Mouse (Mus musculus) midbrain, embryonic 10.5 days (tissue): ENCODE measurements at regions not wholly inside any gene's neighbourhood (a gene's known extent, or its start where the extent isn't known, plus 50 kb on each side); places are given as distances from the start of the nearest gene placed in this dataset.

ENCODE experiments used
- DNase-seq: peaks from one replicate; pipeline ENCODE4 v3.0.0-alpha.2; 2017; ENCODE audit warnings: low spot score
- H3K27ac ChIP-seq: fragments of 300-500 bp; sonication (generic); replicated peaks from 2 replicates; pipeline ENCODE4 v1.5.1; 2016; ENCODE audit warnings: mild to moderate bottlenecking
- H3K27me3 ChIP-seq: fragments of 300-500 bp; sonication (generic); 2 replicates; pipeline ENCODE4 v1.6.1; 2016; ENCODE audit warnings: low read depth, mild to moderate bottlenecking; ENCODE audit not compliant: poor library complexity, severe bottlenecking
- H3K36me3 ChIP-seq: fragments of 300-500 bp; sonication (generic); 2 replicates; pipeline ENCODE4 v1.6.1; 2016; ENCODE audit warnings: mild to moderate bottlenecking, moderate library complexity
- H3K4me1 ChIP-seq: fragments of 300-500 bp; sonication (generic); 2 replicates; pipeline ENCODE4 v1.6.1; 2016
- H3K4me3 ChIP-seq: fragments of 300-500 bp; sonication (generic); 2 replicates; pipeline ENCODE4 v1.5.1; 2016; ENCODE audit warnings: mild to moderate bottlenecking, moderate library complexity
- H3K9me3 ChIP-seq: fragments of 300-500 bp; sonication (generic); replicated peaks from 2 replicates; pipeline ENCODE4 v1.6.1; 2016; ENCODE audit warnings: mild to moderate bottlenecking
- WGBS: fragments of 180-500 bp; shearing (Covaris S2); methylation state at CpG from one replicate; pipeline ENCODE4 v1.1.7; 2016; 5-methylcytosine and 5-hydroxymethylcytosine counted together

DNA sequence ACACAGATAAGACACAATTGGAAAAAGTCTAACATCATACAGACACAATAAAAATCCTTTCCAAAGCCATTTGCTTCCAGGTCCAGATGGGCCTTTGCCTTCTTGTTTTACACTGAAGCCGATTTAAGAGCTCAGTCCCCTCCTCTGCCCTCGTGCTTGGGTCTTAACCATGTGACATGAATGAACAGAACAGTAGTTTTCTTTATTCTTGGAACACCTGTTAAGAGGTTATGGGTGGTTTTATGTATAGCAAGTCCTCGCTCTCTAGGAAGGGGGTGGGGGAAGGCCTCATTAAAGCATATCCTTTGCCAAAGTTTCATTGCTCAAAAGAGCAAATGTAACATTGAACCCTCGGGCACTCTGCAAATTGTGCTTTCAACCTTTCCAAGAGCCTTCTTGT, 125.7 kb upstream of the Sfrp2 start:
- DNase-seq = no peak
- no peaks in the 10 kb centered on the region for H3K4me1 ChIP-seq
- WGBS = 81% methylated on average over 4 of the region's 4 CpGs
- H3K27me3 ChIP-seq = no peaks in the 10 kb centered on the region
- H3K4me3 ChIP-seq = no peak overlapping the region
- no peaks in the 10 kb centered on the region for H3K9me3 ChIP-seq
- no peak overlapping the region for H3K27ac ChIP-seq
- H3K36me3 ChIP-seq = no peaks in the 10 kb centered on the region

- WGBS = 87% methylated on average over 1 of the region's 1 CpGs
- no peak for DNase-seq
- Histone ChIP-seq H3K4me3 (no peak overlapping the region), H3K36me3 (no peaks in the 10 kb centered on the region), H3K9me3 (no peaks in the 10 kb centered on the region), H3K27ac (no peak overlapping the region), H3K27me3 (no peaks in the 10 kb centered on the region), H3K4me1 (no peaks in the 10 kb centered on the region)
These were observed 102.4 kb upstream of the Sfrp2 start for GRCm38 (mm10) chr3:83663716-83664115.

DNA sequence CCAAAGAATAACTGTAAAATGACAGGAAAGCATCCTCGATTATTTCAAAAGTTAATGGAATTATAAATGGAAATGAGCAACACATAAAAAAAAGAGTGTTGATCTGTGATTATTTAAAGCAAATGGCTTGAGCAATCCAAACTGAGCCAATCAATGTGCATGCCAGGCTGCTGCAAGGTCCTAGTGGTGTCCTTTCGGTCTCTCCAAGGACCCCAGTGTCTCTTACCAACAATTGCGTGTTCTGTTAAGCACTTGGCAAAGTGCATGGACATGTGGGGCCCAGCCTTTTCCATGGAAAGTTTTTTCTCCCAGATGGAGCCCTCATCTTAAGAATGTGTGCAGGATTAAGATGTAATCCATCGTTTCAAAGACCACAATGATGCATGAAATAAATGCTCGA, 90.0 kb upstream of the Sfrp2 start:
- Histone ChIP-seq H3K36me3 (no peaks in the 10 kb centered on the region), H3K4me1 (no peaks in the 10 kb centered on the region), H3K9me3 (no peaks in the 10 kb centered on the region), H3K27me3 (no peaks in the 10 kb centered on the region), H3K4me3 (no peak overlapping the region), H3K27ac (no peak overlapping the region)
- no peak for DNase-seq
- WGBS = 88% methylated on average over 5 of the region's 5 CpGs

- no peak for DNase-seq
- WGBS = 96% methylated on average over 15 of the region's 15 CpGs
- H3K4me3 ChIP-seq = no peak overlapping the region
- H3K27me3 ChIP-seq = no peaks in the 10 kb centered on the region
- H3K9me3 ChIP-seq = no peaks in the 10 kb centered on the region
- no peak overlapping the region for H3K27ac ChIP-seq
- no peaks in the 10 kb centered on the region for H3K36me3 ChIP-seq
- no peaks in the 10 kb centered on the region for H3K4me1 ChIP-seq
These were observed 79.5 kb upstream of the Sfrp2 start for GRCm38 (mm10) chr3:83686611-83687010.

GRCm38 (mm10) chr3:83687503-83687902, 78.6 kb upstream of the Sfrp2 start:
- Histone ChIP-seq H3K36me3 (no peaks in the 10 kb centered on the region), H3K9me3 (no peaks in the 10 kb centered on the region), H3K4me1 (no peaks in the 10 kb centered on the region), H3K4me3 (no peak overlapping the region), H3K27ac (no peak overlapping the region), H3K27me3 (no peaks in the 10 kb centered on the region)
- no peak for DNase-seq
- 86% methylated on average over 4 of the region's 4 CpGs for WGBS

DNA sequence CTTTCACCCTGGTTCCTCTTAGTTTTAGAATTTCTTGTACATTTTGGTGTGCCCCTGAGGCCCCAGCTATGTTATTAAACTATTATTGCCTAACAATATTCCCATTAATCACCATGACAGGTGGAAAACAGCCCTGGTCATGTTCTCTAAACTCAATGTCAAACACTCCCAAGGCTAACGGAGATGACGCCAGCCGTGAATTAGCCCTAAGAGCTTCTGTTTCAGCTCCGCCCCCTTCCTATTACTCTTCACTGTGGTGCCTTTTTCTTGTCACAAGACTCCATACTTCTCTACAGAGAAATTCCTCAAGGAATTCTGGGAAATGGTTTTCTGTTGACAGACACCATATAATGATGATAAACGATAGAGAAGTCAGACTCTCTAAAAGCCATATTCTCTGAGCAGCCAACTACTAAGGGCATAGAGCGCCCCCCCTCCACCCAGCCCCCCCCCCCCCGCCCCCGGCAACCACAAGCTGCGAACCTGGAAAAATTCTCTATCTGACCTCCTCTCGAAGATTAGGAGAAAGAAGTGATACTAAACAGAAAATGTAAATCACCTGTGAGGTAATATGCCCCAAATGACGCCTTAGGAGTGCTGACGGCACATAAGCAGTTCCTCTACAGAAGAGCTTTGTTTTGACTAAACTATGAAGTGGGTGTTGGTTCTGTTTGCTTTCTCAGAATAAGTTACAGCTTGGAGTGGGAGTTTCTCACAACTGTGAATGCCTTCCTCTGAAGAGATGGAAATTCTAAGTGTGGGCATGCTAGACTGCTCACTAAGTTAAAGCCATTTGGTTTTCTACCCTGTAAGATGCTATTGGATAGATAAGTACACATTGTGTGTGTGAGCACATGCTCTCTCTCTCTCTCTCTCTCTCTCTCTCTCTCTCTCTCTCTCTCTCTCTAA, 76.8 kb upstream of the Sfrp2 start:
- Histone ChIP-seq H3K27ac (no peak overlapping the region), H3K4me1 (no peaks in the 10 kb centered on the region), H3K9me3 (no peaks in the 10 kb centered on the region), H3K4me3 (no peak overlapping the region), H3K27me3 (no peaks in the 10 kb centered on the region), H3K36me3 (no peaks in the 10 kb centered on the region)
- DNase-seq = no peak
- WGBS = 81% methylated on average over 12 of the region's 12 CpGs

- 81% methylated on average over 5 of the region's 5 CpGs for WGBS
- no peaks in the 10 kb centered on the region for H3K9me3 ChIP-seq
- no peaks in the 10 kb centered on the region for H3K27me3 ChIP-seq
- no peaks in the 10 kb centered on the region for H3K36me3 ChIP-seq
- H3K4me3 ChIP-seq = no peak overlapping the region
- H3K4me1 ChIP-seq = no peaks in the 10 kb centered on the region
- no peak for DNase-seq
- H3K27ac ChIP-seq = no peak overlapping the region
These were observed 71.6 kb upstream of the Sfrp2 start for GRCm38 (mm10) chr3:83694505-83694904.

GRCm38 (mm10) chr3:83699751-83700150, 66.4 kb upstream of the Sfrp2 start:
- Histone ChIP-seq H3K4me1 (no peaks in the 10 kb centered on the region), H3K4me3 (no peak overlapping the region), H3K9me3 (no peaks in the 10 kb centered on the region), H3K36me3 (no peaks in the 10 kb centered on the region), H3K27ac (no peak overlapping the region), H3K27me3 (no peaks in the 10 kb centered on the region)
- DNase-seq = no peak
- WGBS = 90% methylated on average over 3 of the region's 3 CpGs

DNA sequence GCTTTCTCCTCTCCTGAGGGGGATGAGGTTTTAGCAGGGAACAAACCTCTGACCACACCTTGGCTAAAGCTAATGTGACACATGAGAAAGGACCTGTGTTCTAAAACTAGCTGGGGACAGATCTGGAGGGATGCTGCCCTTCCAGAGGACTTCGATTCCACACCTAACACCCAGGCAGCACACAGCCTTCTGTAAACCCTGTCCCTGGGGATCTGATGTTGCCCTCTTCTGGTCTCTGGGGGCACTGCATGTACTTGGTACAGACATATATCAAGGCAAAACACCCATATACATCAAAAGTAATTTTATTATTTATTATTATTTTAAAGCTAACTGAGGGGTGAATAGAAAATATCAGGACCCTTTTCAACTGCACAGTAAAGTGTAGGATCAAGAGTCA, 65.0 kb upstream of the Sfrp2 start:
- no peak overlapping the region for H3K27ac ChIP-seq
- peak; percentile 43 for DNase-seq
- WGBS = 63% methylated on average over 1 of the region's 1 CpGs
- H3K36me3 ChIP-seq = no peaks in the 10 kb centered on the region
- H3K4me1 ChIP-seq = no peaks in the 10 kb centered on the region
- H3K4me3 ChIP-seq = no peak overlapping the region
- H3K9me3 ChIP-seq = no peaks in the 10 kb centered on the region
- no peaks in the 10 kb centered on the region for H3K27me3 ChIP-seq

DNA sequence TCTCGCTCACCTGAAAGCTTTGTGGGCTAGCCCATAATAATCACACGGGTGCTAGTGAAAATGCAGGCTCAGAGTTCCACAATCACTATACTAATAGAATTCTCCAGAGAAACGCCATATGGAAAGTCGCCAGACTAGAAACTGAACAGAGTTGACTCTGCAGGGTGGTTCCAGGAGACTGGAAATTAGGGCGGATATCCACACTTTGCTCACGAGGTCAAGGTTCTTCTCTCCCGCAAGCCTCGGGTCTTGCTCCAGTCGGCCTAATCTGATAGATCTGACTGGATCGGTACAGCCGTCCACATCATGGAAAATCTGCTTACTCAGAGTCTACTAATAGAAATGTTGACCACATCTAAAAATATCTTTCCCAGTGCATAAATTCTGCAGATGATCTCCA, 61.6 kb upstream of the Sfrp2 start:
- no peak for DNase-seq
- Histone ChIP-seq H3K4me1 (no peaks in the 10 kb centered on the region), H3K27ac (no peak overlapping the region), H3K36me3 (no peaks in the 10 kb centered on the region), H3K27me3 (no peaks in the 10 kb centered on the region), H3K4me3 (no peak overlapping the region), H3K9me3 (no peaks in the 10 kb centered on the region)
- WGBS = 95% methylated on average over 11 of the region's 11 CpGs

DNA sequence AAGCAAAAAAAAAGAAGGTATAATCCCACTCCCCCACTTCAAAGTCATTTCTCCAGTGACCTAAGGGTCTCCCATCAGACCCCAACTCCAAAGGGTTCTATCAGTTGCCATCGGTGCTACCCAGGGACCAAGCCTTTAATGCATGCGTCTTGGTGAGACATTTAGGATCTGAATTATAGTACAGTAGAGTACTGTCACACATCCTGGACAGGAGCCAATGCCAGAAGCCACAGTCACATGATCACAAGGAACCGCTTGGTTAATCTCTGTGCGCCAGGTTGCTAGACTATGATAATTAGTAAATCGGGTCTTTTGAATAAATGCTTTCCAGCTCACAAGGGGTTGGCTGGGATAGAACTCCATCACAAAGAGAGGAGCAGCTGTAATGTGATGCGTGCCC, 60.9 kb upstream of the Sfrp2 start:
- WGBS = 96% methylated on average over 6 of the region's 6 CpGs
- Histone ChIP-seq H3K4me3 (no peak overlapping the region), H3K36me3 (no peaks in the 10 kb centered on the region), H3K4me1 (no peaks in the 10 kb centered on the region), H3K9me3 (no peaks in the 10 kb centered on the region), H3K27me3 (no peaks in the 10 kb centered on the region), H3K27ac (no peak overlapping the region)
- no peak for DNase-seq

DNA sequence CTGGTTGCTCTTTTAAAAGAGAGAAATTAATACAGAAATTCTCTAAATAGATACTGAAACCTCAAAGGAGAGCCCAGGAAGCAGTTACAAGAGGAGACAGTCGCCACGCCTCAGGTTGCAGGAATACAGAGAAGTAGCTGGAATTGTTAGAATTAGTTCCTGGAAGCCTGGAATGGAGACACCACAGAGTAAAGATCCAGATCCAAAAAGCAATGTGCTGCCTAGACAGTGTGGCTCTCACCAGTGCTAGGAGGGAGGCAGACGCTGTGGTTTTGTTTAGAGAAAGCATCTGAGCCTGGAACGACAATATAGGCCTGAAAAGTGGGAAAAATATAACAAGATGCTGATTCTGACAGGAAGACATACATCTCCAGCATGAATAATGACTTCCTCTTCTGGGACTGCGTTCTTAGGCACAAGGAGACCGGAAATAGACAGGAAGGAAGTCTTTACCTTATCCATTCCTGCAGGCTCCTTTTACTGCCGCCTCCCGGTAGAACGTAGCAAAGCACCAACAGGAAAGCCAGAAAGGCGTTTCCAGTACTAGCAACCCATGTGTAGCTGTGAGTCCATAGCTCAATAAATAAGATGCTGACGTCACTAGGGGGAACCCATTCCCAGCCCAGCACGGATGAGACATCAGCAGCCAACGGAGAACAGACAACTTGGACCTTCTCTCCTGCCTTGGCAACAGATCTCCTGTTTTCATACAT, 59.4 kb upstream of the Sfrp2 start:
- Histone ChIP-seq H3K9me3 (no peaks in the 10 kb centered on the region), H3K27ac (no peak overlapping the region), H3K4me1 (peaks cover 8% of the 10 kb centered on the region), H3K4me3 (no peak overlapping the region), H3K36me3 (no peaks in the 10 kb centered on the region), H3K27me3 (no peaks in the 10 kb centered on the region)
- no peak for DNase-seq
- 75% methylated on average over 13 of the region's 13 CpGs for WGBS

DNA sequence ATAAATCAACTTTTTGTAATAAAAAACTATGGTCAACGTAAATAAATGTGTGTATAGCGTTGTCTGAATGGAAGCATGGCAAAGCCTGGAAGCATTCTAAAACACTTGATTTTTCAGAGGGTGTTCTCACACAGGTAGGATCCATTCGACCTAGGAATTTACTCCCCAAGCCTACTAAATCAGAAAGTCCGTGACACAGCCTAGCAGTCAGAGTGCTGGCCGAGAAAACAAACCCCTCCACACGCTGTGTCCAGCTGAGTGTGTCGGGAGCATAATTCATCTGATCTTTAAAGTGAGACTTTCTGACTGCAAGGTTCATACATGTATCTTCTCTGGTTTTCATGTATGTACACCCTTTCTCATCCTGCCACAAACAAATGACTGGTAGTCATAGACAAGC, 58.8 kb upstream of the Sfrp2 start:
- no peak overlapping the region for H3K27ac ChIP-seq
- no peak for DNase-seq
- no peaks in the 10 kb centered on the region for H3K9me3 ChIP-seq
- H3K4me3 ChIP-seq = no peak overlapping the region
- 91% methylated on average over 7 of the region's 7 CpGs for WGBS
- no peaks in the 10 kb centered on the region for H3K36me3 ChIP-seq
- peaks cover 8% of the 10 kb centered on the region for H3K4me1 ChIP-seq
- no peaks in the 10 kb centered on the region for H3K27me3 ChIP-seq
